Mouse (Mus musculus): ENCODE results near the gene Haus8. TPM values are rescaled to one million over a fixed set of nuclear protein-coding genes. Genes with fewer than 3 reads are reported as not detected.
"Not testable (repeated sequence)": the region's sequence is repeated elsewhere in the genome, so short reads cannot be mapped to it uniquely, and the experiment has no call there.

Haus8 gene
- polyA plus RNA-seq (2011; ENCODE audit: insufficient read depth, insufficient read length, low read depth, missing spikeins), result 30.7 and 34.3 TPM in 2 replicates

DNA sequence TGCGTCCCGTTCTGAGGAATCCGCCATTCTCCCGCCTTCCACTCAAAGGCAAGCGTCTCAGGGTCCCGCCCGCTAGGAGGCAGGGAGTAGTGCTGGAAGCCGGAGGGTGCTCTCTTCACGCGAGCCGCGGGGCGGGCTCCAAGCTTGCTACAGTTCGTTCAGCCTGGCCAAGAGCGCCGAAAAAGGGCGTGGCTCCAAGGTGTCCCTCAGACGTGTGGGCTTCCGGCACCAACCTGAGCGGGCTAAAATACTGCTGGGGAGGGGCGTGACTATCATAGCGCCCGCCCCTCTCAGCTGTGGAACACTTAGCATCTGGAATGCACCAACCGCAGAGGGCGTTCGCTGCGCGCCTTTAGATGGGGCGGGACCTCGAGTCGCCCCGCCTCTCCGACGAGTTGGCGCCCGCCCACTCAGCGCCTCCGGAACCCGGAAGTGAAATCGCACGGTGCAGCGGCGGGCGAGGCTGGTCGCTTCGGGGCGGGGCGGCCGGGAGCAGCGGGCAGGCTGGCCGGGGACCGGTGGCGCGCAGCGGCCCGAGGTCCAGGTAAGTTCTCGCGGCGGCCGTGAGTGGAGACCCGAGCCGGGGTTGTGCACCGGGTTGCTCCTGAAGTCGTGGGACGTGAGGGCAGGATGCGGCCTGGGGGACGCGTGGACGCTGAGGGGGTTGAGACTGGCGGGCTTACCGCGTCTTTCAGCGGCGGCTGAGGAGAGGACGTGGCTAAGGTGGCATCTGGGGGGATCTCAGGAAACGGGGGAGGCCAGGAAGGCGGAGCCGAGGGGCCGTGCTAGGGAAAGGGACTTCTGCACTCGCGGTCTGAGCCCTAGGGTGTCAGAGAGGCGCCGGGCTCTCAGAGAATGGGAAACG is at the start of gene Haus8, which contains the start of gene Myo9b:
Haus8 (minus strand) TSS at position 649 of the 865 bp plus-strand sequence.
Myo9b (plus strand) TSS at position 429 of the 865 bp plus-strand sequence.
- TF ChIP-seq CTCF (IDR thresholded peaks at IDR 0.05; ENCODE audit: low read depth, low read length), result no peak
- peak; percentile 89 for TF ChIP-seq POLR2A (IDR thresholded peaks at IDR 0.05; ENCODE audit: insufficient read depth, low read length)
- TF ChIP-seq EP300 (IDR thresholded peaks at IDR 0.05; ENCODE audit: insufficient read depth, low read depth, low read length), result peak; percentile 54; the same call in 1 of the 2 replicates
- Histone ChIP-seq H3K4me3 (ENCODE audit: low read depth, low read length) (peak within 1 kb of the TSS; percentile 78), H3K9me3 (replicated peaks; ENCODE audit: control insufficient read depth, insufficient read depth, low read length, poor library complexity, severe bottlenecking) (no peaks in the 10 kb centered on the region), H3K4me1 (ENCODE audit: control insufficient read depth, insufficient read depth, low read length) (no peaks in the 10 kb centered on the region), H3K27ac (ENCODE audit: insufficient read depth, low read length) (peak within 1 kb of the TSS; percentile 38), H3K9ac (ENCODE audit: low read depth, poor library complexity, severe bottlenecking) (peak within 1 kb of the TSS; percentile 89), H3K27me3 (ENCODE audit: control insufficient read depth, insufficient read depth, low read length, poor library complexity, severe bottlenecking) (no peaks in the 10 kb centered on the region), H3K36me3 (ENCODE audit: control insufficient read depth, insufficient read depth, low read length, poor library complexity, severe bottlenecking) (0 out of 2 replicates have a peak, but pooled peaks cover 3% of the 10 kb centered on the region)

DNA sequence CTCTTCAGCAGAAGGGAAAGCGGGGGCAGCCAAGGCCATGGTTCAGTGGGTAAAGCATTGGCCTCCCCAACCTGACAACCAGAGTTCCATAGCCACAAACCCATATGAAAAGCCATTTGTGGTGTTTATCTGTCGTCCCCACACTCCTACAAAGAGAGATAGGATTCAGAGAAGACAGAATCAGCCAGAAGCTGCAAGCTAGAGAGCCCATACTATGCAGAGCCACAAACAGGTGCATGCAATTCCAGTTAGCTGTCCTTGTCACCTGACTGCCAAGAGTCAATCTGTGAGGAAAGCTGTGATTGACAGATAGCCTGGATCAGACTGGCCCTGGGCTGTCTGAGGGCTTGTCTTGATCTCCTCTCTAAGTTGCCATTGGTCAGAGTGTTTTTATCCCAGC is 47.0 kb upstream of the Haus8 start:
- H3K27ac ChIP-seq (ENCODE audit: insufficient read depth, low read length); H3K4me1 ChIP-seq (ENCODE audit: control insufficient read depth, insufficient read depth, low read length); H3K9ac ChIP-seq (ENCODE audit: low read depth, poor library complexity, severe bottlenecking); H3K27me3 ChIP-seq (ENCODE audit: control insufficient read depth, insufficient read depth, low read length, poor library complexity, severe bottlenecking); H3K9me3 ChIP-seq (replicated peaks; ENCODE audit: control insufficient read depth, insufficient read depth, low read length, poor library complexity, severe bottlenecking); H3K4me3 ChIP-seq (ENCODE audit: low read depth, low read length); H3K36me3 ChIP-seq (ENCODE audit: control insufficient read depth, insufficient read depth, low read length, poor library complexity, severe bottlenecking): not testable (repeated sequence)

DNA sequence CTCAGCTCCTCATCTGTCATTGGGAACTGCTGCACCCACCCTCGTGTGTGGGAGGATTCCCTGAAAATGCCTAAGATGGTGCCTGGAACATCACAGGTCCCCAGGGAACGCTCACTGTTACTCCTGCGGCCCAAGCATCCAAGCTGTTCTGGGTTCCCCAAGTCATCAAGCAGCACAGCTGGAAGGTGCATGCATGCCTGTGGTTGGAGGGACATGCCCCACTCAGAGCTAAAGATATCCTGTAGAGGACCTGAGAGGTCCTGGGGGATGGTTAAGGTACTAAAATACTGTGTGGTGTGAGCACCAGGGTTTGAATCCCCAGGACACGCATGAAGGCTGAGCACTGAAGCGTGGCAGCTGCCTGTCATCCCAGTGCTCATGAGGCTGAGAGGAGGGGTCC is 45.9 kb upstream of the Haus8 start:
- H3K27ac ChIP-seq (ENCODE audit: insufficient read depth, low read length); H3K9me3 ChIP-seq (replicated peaks; ENCODE audit: control insufficient read depth, insufficient read depth, low read length, poor library complexity, severe bottlenecking); H3K9ac ChIP-seq (ENCODE audit: low read depth, poor library complexity, severe bottlenecking); H3K36me3 ChIP-seq (ENCODE audit: control insufficient read depth, insufficient read depth, low read length, poor library complexity, severe bottlenecking); H3K27me3 ChIP-seq (ENCODE audit: control insufficient read depth, insufficient read depth, low read length, poor library complexity, severe bottlenecking); H3K4me3 ChIP-seq (ENCODE audit: low read depth, low read length); H3K4me1 ChIP-seq (ENCODE audit: control insufficient read depth, insufficient read depth, low read length): not testable (repeated sequence)

DNA sequence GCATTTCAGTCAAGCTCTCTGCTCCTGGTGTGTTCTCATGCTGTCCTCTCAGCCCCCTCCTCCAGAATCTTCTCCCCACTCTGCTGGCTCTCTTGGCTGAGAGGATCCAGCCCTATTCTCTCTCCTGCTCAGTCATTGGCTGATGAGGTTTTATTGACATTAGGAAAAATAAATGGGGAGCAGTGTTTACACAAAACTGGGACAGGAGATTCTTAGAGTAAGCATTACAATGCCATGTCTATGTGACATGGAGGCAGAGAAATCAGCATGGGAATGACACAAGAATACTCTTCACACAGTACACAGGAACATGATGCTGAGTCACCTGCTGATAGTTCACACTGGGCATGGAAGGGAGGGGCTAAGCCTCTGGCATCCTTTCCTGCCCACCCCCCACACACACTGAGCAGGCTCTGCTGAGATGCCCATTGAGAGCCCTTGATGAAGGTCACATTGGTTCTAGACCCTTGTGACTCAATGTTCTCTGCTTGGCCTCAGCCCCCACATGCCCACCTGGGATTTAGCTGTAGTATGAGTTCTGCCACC is 43.8 kb upstream of the Haus8 start:
- Histone ChIP-seq H3K27ac (ENCODE audit: insufficient read depth, low read length) (no peak overlapping the region), H3K9me3 (replicated peaks; ENCODE audit: control insufficient read depth, insufficient read depth, low read length, poor library complexity, severe bottlenecking) (no peaks in the 10 kb centered on the region), H3K4me3 (ENCODE audit: low read depth, low read length) (no peak overlapping the region), H3K36me3 (ENCODE audit: control insufficient read depth, insufficient read depth, low read length, poor library complexity, severe bottlenecking) (no peaks in the 10 kb centered on the region), H3K9ac (ENCODE audit: low read depth, poor library complexity, severe bottlenecking) (no peak overlapping the region), H3K27me3 (ENCODE audit: control insufficient read depth, insufficient read depth, low read length, poor library complexity, severe bottlenecking) (no peaks in the 10 kb centered on the region), H3K4me1 (ENCODE audit: control insufficient read depth, insufficient read depth, low read length) (no peaks in the 10 kb centered on the region)
- no peak for TF ChIP-seq CTCF (IDR thresholded peaks at IDR 0.05; ENCODE audit: low read depth, low read length)
- TF ChIP-seq EP300 (IDR thresholded peaks at IDR 0.05; ENCODE audit: insufficient read depth, low read depth, low read length), result no peak
- TF ChIP-seq POLR2A (IDR thresholded peaks at IDR 0.05; ENCODE audit: insufficient read depth, low read length), result no peak

DNA sequence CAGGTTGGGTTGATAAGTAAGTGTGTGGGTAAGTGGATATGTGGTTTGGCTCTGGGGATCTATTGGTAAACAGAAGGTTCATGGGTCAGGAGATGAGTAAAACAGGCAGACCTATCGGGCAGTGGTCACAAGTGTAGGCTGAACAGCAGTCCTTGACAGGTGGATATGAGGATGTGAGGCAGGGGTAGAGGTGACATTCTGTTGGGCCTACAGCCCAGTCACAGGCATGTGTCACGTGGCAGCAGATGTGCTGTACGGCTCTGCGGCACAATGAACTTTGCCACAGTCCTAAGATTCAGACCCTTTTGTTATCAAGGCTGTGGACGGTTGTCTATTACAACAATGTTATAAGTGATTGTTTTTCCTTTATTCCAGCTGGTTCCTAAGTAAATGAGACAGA is 43.2 kb upstream of the Haus8 start:
- Histone ChIP-seq H3K9me3 (replicated peaks; ENCODE audit: control insufficient read depth, insufficient read depth, low read length, poor library complexity, severe bottlenecking) (no peaks in the 10 kb centered on the region), H3K4me1 (ENCODE audit: control insufficient read depth, insufficient read depth, low read length) (no peaks in the 10 kb centered on the region), H3K36me3 (ENCODE audit: control insufficient read depth, insufficient read depth, low read length, poor library complexity, severe bottlenecking) (no peaks in the 10 kb centered on the region), H3K4me3 (ENCODE audit: low read depth, low read length) (no peak overlapping the region), H3K27ac (ENCODE audit: insufficient read depth, low read length) (no peak overlapping the region), H3K9ac (ENCODE audit: low read depth, poor library complexity, severe bottlenecking) (no peak overlapping the region), H3K27me3 (ENCODE audit: control insufficient read depth, insufficient read depth, low read length, poor library complexity, severe bottlenecking) (no peaks in the 10 kb centered on the region)
- no peak for TF ChIP-seq EP300 (IDR thresholded peaks at IDR 0.05; ENCODE audit: insufficient read depth, low read depth, low read length)
- TF ChIP-seq CTCF (IDR thresholded peaks at IDR 0.05; ENCODE audit: low read depth, low read length), result no peak
- TF ChIP-seq POLR2A (IDR thresholded peaks at IDR 0.05; ENCODE audit: insufficient read depth, low read length), result no peak

DNA sequence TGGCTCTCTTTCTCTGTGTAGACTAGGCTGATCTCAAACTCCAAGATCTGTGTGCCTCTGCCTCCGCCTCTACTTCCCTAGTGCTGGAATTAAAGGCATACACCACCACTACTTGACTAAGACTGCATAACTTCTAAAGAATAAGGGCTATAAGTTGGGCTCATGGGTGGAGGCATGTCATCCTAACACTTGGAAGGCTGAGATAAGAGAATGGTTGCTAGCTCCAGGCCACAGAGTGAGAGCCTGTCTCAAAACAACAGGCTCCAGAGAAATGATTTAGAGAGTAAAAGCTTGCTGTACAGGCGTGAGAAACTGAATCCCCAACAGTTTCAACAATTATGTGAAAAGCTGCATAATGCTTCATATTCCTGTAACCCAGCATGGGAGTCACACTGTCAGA is 41.2 kb upstream of the Haus8 start:
- TF ChIP-seq CTCF (IDR thresholded peaks at IDR 0.05; ENCODE audit: low read depth, low read length), result no peak
- TF ChIP-seq EP300 (IDR thresholded peaks at IDR 0.05; ENCODE audit: insufficient read depth, low read depth, low read length), result no peak
- no peak for TF ChIP-seq POLR2A (IDR thresholded peaks at IDR 0.05; ENCODE audit: insufficient read depth, low read length)
- Histone ChIP-seq H3K4me1 (ENCODE audit: control insufficient read depth, insufficient read depth, low read length) (no peaks in the 10 kb centered on the region), H3K9me3 (replicated peaks; ENCODE audit: control insufficient read depth, insufficient read depth, low read length, poor library complexity, severe bottlenecking) (no peaks in the 10 kb centered on the region), H3K4me3 (ENCODE audit: low read depth, low read length) (no peak overlapping the region), H3K27me3 (ENCODE audit: control insufficient read depth, insufficient read depth, low read length, poor library complexity, severe bottlenecking) (no peaks in the 10 kb centered on the region), H3K27ac (ENCODE audit: insufficient read depth, low read length) (no peak overlapping the region), H3K9ac (ENCODE audit: low read depth, poor library complexity, severe bottlenecking) (no peak overlapping the region), H3K36me3 (ENCODE audit: control insufficient read depth, insufficient read depth, low read length, poor library complexity, severe bottlenecking) (no peaks in the 10 kb centered on the region)

Measured in ES-Bruce4 (cell line).